Mouse (Mus musculus) hindbrain, embryonic 16.5 days (tissue): ENCODE measurements around the gene Ager. TPM values are rescaled to one million over a fixed set of nuclear protein-coding genes. Genes with fewer than 3 reads are reported as not detected.

Source experiments
- ATAC-seq: fragments of 200-750 bp; cut with Nextera tagmentation; 2 replicates; pipeline ENCODE4 v1.8.0; 2017; ENCODE audit warnings: moderate TSS enrichment, moderate library complexity
- H3K27ac ChIP-seq: fragments of 300-500 bp; sonication (generic); 2 replicates; pipeline ENCODE4 v1.5.1; 2014; ENCODE audit warnings: low read depth, mild to moderate bottlenecking, control low read depth, low read length, moderate library complexity
- H3K27me3 ChIP-seq: fragments of 300-500 bp; sonication (generic); replicated peaks from 2 replicates; pipeline ENCODE4 v1.6.1; 2014; ENCODE audit warnings: low read length; ENCODE audit not compliant: control insufficient read depth, insufficient read depth
- H3K36me3 ChIP-seq: fragments of 300-500 bp; sonication (generic); 2 replicates; pipeline ENCODE4 v1.6.1; 2014; ENCODE audit warnings: mild to moderate bottlenecking, low read length, moderate library complexity, mixed read lengths; ENCODE audit not compliant: control insufficient read depth, insufficient read depth
- H3K4me1 ChIP-seq: fragments of 300-500 bp; sonication (generic); 2 replicates; pipeline ENCODE4 v1.6.1; 2014; ENCODE audit warnings: low read depth, low read length; ENCODE audit not compliant: control insufficient read depth, insufficient read depth
- H3K4me2 ChIP-seq: fragments of 300-500 bp; sonication (generic); 2 replicates; pipeline ENCODE4 v1.6.1; 2014; ENCODE audit warnings: mild to moderate bottlenecking, low read length, control low read depth, moderate library complexity
- H3K4me3 ChIP-seq: fragments of 300-500 bp; sonication (generic); 2 replicates; pipeline ENCODE4 v1.5.1; 2014; ENCODE audit warnings: mild to moderate bottlenecking, low read length, control low read depth, moderate library complexity
- H3K9ac ChIP-seq: fragments of 300-500 bp; sonication (generic); 2 replicates; pipeline ENCODE4 v1.6.1; 2014; ENCODE audit warnings: low read depth, mild to moderate bottlenecking, control low read depth, low read length, moderate library complexity
- H3K9me3 ChIP-seq: fragments of 300-500 bp; sonication (generic); 2 replicates; pipeline ENCODE4 v1.6.1; 2014; ENCODE audit warnings: mild to moderate bottlenecking, low read length, moderate library complexity; ENCODE audit not compliant: control insufficient read depth
- WGBS: fragments of 180-500 bp; shearing (Covaris S2); extraction: QIAGEN DNeasy Blood & Tissue Kit; methylation state at CpG from one replicate; pipeline ENCODE4 v1.1.7; 2014; 5-methylcytosine and 5-hydroxymethylcytosine counted together
- polyA plus RNA-seq: library from polyadenylated mRNA; unstranded; fragments of >200 nt; fragmentation: Nextera tagmentation; extraction: Ambion mirVana; gene quantifications from 2 replicates; pipeline ENCODE4 v1.2.1, GENCODE M21; 2015

Gene Ager
- 1.3 and 1.6 TPM in 2 replicates for polyA plus RNA-seq

DNA sequence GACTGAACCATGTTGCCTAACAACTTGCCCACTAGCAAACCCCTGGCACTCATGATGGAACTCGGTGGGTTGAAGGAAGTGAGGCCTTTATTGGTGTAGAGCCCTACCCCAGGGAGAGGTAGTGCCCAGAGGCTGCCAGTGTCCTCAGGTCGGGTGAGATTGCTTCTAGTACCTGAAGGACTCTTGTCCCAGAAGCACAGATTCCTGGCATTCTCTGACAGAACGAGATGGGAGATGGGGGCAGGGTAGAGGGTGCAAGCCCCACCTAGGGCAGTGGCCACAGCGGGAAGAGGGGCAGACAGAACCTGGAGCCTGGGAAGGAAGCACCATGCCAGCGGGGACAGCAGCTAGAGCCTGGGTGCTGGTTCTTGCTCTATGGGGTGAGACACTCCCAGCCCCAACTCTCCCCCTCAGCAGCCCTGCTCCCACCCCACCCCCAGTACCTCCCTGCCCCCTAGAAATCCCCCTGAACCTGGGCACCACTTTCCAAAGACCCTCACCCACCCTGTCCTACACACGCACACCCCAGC is at the start of gene Ager:
Gene Ager, plus strand, starts transcription at position 297 of the 530 bp plus-strand sequence.
- Histone ChIP-seq H3K4me3 (no peak within 1 kb of the TSS), H3K36me3 (peaks cover 12% of the 10 kb centered on the region), H3K27me3 (no peaks in the 10 kb centered on the region), H3K4me1 (peaks cover 20% of the 10 kb centered on the region), H3K27ac (no peak within 1 kb of the TSS), H3K9ac (no peak within 1 kb of the TSS; the same call in 1 of the 2 replicates), H3K4me2 (no peak within 1 kb of the TSS), H3K9me3 (no peaks in the 10 kb centered on the region)
- 22% methylated on average over 6 of the region's 6 CpGs for WGBS
- no peak for ATAC-seq

DNA sequence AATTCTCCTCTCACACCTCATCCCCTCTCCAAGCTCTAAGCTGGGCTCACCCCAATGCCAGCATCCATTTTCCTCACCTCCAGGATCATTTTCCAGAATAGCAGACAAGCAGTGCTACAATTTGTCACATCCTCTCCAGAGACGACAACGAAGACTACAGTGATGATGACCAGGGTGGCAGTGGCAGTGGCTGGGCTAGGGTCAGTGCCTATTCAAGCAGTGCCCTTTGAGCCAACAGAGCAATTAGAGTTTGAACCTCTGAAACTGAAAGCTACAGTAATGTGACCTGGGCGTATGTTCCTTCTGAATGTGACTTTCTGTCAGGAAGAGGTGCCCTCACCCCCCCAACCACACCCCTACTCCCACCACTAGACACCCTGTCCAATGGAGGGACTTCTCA is 48.5 kb upstream of the Ager start:
- WGBS, result 91% methylated on average over 3 of the region's 3 CpGs
- Histone ChIP-seq H3K27ac (no peak overlapping the region), H3K27me3 (no peaks in the 10 kb centered on the region), H3K9ac (no peak overlapping the region), H3K36me3 (no peaks in the 10 kb centered on the region), H3K4me3 (no peak overlapping the region), H3K9me3 (no peaks in the 10 kb centered on the region), H3K4me1 (no peaks in the 10 kb centered on the region), H3K4me2 (no peak overlapping the region)
- ATAC-seq, result no peak

DNA sequence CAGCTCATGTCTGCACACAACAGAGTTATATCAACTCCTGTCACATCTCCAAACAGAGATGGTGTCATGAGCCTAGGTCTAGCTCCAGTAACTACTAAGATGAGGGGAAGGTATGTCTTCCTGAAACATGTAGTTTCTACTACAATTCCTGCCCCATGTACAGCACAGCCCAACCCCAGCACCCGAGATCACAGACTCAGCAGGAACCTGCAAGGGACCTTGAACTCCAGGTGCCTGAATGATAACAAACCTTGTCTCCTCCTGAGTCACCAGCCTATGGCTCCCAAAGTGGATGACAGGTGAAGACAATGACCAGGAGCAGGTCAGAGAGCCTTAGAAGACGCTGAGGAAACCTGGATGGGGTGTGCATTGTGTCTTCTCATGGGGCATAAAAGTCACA is 47.8 kb upstream of the Ager start:
- no peak for ATAC-seq

DNA sequence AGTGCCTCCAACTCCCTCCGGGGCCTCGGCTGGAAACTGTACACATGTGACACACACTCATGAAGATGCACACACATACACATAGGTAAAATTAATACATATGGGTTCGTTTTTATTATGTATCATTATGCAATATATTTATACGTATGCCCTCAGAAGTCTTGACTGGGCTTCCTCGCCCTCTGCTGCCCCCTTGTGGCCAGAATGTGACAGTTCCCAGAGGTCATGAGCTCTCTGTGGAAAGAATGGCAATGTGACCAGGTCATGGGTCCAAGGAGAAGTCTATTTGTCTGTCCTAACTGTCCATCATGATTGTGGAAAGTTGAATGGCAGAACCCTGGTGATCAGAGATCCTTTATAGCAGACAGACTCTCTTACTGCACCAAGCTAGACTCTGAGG is 42.2 kb upstream of the Ager start:
- no peak overlapping the region for H3K4me3 ChIP-seq
- no peak overlapping the region for H3K27ac ChIP-seq
- no peak overlapping the region for H3K9ac ChIP-seq
- ATAC-seq, result no peak
- no peak overlapping the region for H3K4me2 ChIP-seq
- H3K4me1 ChIP-seq, result no peaks in the 10 kb centered on the region
- no peaks in the 10 kb centered on the region for H3K27me3 ChIP-seq
- no peaks in the 10 kb centered on the region for H3K9me3 ChIP-seq
- no peaks in the 10 kb centered on the region for H3K36me3 ChIP-seq
- 24% methylated on average over 5 of the region's 5 CpGs for WGBS

More for the DNA sequence above, 47.8 kb upstream of the Ager start:
- Histone ChIP-seq H3K27me3 (no peaks in the 10 kb centered on the region), H3K9ac (no peak overlapping the region), H3K4me1 (no peaks in the 10 kb centered on the region), H3K4me2 (no peak overlapping the region), H3K36me3 (no peaks in the 10 kb centered on the region), H3K27ac (no peak overlapping the region), H3K4me3 (no peak overlapping the region), H3K9me3 (no peaks in the 10 kb centered on the region)
- 83% methylated on average over 2 of the region's 2 CpGs for WGBS

DNA sequence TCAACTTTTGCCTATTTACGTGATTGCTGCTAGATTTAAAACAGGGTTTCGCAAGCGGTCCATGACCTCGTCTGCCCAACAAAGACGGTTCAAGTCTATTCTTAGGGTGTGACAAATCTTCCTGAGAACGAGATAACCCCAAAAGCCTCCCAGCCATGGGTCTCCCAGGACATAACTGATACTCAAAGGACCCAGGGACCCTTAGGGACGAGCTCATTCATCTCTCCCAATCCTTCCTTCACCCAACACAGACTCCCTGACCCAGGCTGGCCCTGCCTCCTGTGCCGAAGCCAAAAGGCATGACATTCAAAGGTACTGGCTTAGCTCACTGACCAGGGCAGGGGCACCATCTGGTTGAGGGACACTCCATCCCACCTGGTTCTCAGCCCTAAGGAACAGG is 41.3 kb upstream of the Ager start:
- Histone ChIP-seq H3K9me3 (no peaks in the 10 kb centered on the region), H3K36me3 (no peaks in the 10 kb centered on the region), H3K4me3 (no peak overlapping the region), H3K27me3 (no peaks in the 10 kb centered on the region), H3K4me2 (no peak overlapping the region), H3K4me1 (no peaks in the 10 kb centered on the region), H3K9ac (no peak overlapping the region), H3K27ac (no peak overlapping the region)
- no peak for ATAC-seq
- WGBS, result 86% methylated on average over 8 of the region's 8 CpGs

DNA sequence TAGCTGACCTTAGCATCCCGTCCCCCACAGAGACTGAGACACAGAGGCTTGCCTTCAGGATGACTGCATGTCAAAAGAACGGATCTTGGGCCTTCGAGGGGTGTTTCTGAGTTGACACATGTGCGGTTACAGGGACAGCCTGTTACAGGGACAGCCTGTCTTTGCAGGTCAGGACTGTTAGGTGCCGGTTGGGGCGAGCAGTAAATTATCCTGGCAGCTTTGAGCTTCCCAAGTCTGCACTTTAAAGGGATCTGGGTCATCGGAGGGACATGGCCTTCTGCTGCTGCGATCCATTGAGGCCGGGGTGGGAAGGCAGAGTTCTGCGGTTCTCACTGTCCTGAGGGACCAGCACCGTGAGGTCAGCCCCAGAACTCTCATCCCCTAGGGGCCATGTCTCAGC is 40.3 kb upstream of the Ager start:
- ATAC-seq, result no peak

DNA sequence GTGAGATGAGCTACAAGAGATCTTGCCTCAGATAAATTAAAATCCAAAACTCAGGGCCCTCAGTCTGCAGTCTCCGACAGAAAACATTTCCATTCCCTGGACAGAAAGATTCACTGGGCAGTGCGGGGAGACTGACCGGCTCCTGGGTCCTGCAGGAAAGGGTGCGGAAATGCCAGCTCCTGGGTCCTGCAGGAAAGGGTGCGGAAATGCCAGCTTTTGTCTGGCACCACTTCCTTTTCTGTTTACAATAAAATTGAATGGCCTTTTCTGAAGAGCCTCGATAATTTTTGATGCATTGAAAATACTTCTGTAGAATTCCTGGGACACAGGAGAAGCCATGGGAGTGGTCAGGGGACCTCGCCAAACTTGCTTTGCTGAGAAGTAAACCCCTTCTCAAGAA is 38.5 kb upstream of the Ager start:
- no peaks in the 10 kb centered on the region for H3K27me3 ChIP-seq
- H3K27ac ChIP-seq, result no peak overlapping the region
- H3K9ac ChIP-seq, result no peak overlapping the region
- no peaks in the 10 kb centered on the region for H3K36me3 ChIP-seq
- no peak for ATAC-seq
- H3K4me1 ChIP-seq, result no peaks in the 10 kb centered on the region
- no peak overlapping the region for H3K4me3 ChIP-seq
- 87% methylated on average over 7 of the region's 7 CpGs for WGBS
- no peak overlapping the region for H3K4me2 ChIP-seq
- H3K9me3 ChIP-seq, result no peaks in the 10 kb centered on the region

More for the DNA sequence above, 40.3 kb upstream of the Ager start:
- Histone ChIP-seq H3K36me3 (no peaks in the 10 kb centered on the region), H3K4me3 (no peak overlapping the region), H3K9ac (no peak overlapping the region), H3K27ac (no peak overlapping the region), H3K4me1 (no peaks in the 10 kb centered on the region), H3K4me2 (no peak overlapping the region), H3K27me3 (no peaks in the 10 kb centered on the region), H3K9me3 (no peaks in the 10 kb centered on the region)
- WGBS, result 76% methylated on average over 11 of the region's 11 CpGs

DNA sequence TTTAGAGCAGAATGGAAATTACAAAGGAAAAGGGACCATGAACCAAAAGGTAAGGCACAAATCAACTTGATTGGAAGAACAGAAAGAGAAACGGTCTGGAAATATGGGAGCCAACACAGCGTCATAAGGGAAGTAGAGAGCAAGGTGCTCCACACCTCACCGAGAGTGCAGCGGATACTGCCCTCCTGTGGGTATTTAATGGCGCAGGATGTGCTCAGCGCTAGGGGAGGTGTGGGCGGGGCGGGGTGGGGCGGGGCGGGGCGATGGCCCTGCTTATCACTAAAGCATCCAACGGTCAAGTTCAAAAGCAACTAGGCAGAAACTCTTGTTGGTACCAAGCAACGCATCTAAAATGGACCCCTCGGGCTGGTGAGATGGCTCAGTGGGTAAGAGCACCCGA is 37.8 kb upstream of the Ager start:
- H3K27me3 ChIP-seq, result no peaks in the 10 kb centered on the region
- no peak for ATAC-seq
- 35% methylated on average over 15 of the region's 15 CpGs for WGBS
- no peak overlapping the region for H3K4me2 ChIP-seq
- no peaks in the 10 kb centered on the region for H3K4me1 ChIP-seq
- no peaks in the 10 kb centered on the region for H3K9me3 ChIP-seq
- no peaks in the 10 kb centered on the region for H3K36me3 ChIP-seq
- H3K4me3 ChIP-seq, result no peak overlapping the region
- no peak overlapping the region for H3K27ac ChIP-seq
- H3K9ac ChIP-seq, result no peak overlapping the region

DNA sequence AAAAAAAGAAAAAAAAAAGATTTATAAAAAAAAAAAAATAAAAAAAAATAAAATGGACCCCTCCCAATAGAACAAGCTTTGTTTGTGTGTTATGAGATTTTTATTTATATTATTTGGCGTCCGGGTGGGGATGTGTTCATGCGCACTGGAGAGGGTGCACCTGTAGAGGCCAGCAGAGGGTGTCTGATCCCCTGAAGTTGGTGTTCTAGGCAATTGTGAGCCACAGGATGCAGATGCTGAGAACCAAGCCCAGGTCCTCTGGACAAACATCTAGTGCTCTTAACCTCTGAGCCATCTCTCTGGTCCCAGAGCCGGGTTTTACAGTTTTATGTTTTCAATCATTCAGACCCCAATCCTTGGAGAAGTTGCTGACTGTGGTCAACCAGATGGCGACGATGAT is 37.2 kb upstream of the Ager start:
- Histone ChIP-seq H3K9ac (no peak overlapping the region), H3K4me1 (no peaks in the 10 kb centered on the region), H3K27ac (no peak overlapping the region), H3K9me3 (no peaks in the 10 kb centered on the region), H3K4me2 (no peak overlapping the region), H3K27me3 (no peaks in the 10 kb centered on the region), H3K36me3 (no peaks in the 10 kb centered on the region), H3K4me3 (no peak overlapping the region)
- 93% methylated on average over 6 of the region's 6 CpGs for WGBS
- ATAC-seq, result no peak

DNA sequence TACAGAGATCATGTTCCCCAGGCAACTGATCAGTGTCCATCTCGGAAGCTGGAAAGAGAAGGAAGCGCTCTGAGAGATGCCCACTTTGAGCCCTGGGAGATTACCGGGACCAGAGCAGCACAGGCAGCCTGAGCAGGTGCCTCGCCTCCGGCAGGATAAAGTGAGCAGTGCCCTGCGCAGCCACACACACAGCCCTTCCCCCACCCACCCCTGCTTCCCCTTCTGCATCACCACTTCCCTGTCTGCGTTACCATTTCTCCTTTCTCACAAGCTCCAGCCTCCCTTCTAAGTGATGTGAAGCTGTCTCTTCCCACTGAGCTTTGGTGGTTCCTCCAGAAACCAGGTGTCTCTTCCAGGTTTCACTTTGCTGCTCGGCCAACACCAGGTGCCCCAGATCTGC is 36.5 kb upstream of the Ager start:
- 47% methylated on average over 8 of the region's 8 CpGs for WGBS
- no peak for ATAC-seq
- Histone ChIP-seq H3K27me3 (no peaks in the 10 kb centered on the region), H3K27ac (no peak overlapping the region), H3K4me3 (no peak overlapping the region), H3K9me3 (no peaks in the 10 kb centered on the region; the same call in 1 of the 2 replicates), H3K4me2 (no peak overlapping the region), H3K9ac (no peak overlapping the region), H3K4me1 (no peaks in the 10 kb centered on the region), H3K36me3 (no peaks in the 10 kb centered on the region)
